Mouse (Mus musculus) 416B (cell line): ENCODE data around the gene Nfrkb.

ENCODE experiments used
- DNase-seq: peaks from one replicate; pipeline ENCODE4 v3.0.0; 2011; ENCODE audit warnings: low read depth

The Nfrkb gene

DNA sequence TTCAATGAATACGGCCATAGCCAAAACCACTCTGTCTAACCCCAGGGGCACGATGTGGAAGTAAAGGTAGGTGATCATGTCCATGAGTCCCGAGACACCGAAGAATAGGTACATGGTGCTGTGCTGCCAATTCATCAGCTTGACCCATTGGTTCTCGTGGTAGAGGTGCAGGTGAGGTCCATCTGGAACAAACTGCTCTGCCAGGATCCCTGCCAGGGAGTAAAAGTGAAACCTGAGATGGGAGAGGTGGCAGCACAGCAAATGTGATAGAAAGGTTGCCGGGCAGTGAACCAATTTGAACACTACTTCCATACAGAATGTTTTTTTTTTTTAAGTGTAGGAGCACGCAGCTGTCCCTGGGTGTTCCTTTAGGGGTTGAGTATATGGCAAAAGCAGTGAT is 43.0 kb downstream of the Nfrkb start:
- no peak for DNase-seq

DNA sequence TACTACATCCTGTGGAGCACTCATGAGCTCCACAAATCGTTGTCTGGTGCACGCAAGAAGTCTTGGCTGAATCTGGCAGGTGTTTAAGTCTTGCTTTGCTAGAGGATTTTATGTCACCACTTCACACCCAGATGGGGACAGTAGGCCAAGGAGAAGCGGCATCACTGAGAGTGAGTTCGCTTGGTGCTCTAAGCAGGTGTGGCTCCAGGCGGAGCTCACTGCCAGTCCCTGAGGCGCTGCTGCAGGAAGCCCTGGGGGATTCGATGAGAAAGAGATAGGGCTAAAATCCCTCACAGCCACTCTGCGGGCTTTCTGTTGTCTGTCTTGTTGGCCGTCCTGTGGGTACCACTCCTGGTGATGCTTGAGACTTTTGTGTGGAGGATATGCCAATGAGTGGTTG is 44.0 kb downstream of the Nfrkb start:
- no peak for DNase-seq

DNA sequence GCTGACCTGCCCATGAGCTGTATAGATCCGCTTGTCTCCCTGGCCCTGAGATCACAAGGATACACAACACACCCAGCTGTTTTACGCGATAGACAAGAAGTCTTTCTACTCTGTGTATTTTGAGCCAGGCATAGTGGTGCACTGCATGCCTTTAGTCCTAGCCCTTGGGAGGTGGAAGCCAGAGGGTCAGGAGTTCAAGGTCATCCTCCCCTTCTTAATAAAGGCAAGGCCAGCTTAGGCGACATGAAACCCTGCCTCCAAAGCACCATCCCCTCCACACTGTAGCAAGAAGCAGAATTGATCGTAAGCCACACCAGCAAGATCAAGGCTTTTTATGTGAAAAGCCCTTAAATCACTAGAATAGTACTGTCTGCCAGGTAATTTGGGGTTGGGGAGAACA is 45.8 kb downstream of the Nfrkb start:
- DNase-seq, result no peak

DNA sequence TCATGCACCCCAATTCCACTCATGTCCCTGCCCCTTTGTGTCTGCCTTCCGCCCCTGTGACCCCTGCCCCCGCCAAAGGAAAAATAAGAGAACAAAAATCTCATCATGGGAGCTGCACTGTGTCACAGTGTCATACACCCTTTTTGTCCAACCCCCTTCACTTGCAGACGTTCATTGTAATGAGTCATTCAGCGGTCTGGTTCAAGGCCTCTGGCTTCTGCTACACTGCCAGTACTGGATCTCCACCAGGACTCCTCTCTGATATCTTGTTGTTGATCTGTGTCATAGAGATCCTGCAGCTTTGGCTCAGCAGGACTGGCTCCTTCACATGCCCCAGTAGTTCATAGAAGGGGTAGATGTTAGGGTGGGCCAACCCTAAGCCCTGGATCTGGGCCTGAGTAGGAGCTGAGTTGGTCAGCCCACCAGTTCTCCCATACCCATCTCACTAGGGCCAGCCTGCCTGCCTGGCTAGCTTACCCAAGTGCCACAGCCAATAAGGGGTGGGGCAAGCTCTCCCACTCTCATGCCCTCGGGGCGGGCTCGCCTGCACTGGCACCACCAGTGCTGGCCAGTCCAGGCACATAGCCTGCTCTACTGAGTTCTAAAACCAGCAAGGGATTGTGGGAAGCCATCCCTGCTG is 46.5 kb downstream of the Nfrkb start:
- DNase-seq, result peak; percentile 86

DNA sequence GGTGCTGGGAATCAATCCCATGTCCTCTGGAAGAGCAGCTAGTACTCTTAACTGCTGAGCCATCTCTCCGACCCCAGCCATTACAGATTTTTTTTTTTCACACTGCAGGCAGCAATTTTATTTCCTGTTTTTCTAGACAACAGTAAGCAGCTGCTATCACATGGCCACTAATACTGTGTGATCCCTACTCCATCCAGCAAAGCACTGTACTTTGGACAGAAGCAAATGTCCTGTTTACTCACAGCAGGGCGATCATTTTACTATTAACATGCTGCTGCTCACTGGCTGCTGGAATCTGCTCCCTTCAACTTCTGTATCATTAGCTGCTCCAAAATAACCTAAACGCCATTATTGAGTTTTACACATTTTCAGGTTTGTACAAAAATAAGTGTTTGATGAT is 47.4 kb downstream of the Nfrkb start:
- no peak for DNase-seq

DNA sequence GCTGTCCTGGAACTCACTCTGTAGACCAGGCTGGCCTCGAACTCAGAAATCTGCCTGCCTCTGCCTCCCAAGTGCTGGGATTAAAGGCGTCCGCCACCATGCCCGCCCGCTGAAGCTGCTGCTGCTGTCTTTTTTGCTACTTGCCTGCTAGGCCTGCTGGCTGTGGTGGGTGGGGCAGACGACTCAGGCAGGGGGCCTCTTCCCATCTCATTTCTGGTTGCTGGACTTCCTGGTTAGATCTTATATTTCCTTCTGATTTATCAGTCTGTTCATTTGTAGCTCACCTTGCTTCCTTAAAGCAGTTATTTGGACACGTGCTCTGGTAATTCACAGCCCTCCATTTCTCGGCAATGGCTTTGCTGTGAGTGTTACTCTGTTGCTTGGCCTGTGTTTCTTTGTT is 49.4 kb downstream of the Nfrkb start:
- no peak for DNase-seq

DNA sequence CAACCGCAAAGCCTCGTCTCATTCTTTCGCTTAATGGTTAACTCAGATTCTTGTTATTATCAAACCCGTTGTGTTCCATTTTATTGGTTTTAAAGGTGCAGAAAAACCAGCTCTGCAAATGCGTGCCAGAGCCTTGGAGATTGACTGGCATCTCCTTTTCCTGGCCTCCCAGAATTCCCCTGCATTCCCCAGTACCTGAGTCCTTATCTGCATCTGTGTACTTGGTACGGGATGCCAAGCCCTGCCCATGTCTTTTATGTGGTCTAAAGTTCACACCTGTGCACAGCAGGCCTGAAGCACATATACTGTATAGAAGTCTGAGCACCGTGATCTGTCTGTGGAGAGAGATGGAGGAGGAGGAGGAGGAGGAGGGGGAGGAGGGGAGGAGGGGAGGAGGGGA is 51.9 kb downstream of the Nfrkb start:
- no peak for DNase-seq

DNA sequence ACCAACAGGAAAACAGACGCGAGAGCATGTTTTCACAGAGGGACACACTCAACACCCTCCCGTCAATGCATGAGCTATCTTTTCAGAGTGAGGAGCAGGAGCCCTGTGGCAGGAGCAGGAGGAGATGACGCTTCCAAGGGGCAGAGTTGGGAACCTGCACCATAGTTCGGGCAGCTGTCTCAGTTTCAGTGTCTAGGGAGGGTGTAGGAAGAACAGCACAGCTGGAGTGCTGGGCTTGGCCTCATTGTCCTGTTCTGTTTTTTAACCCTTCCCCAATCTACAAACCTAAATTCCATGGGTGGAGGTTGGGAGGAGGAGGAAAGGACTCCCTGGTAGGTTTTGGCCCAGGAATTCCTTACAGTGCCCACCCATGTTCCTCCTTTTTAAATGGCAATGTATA is 52.8 kb downstream of the Nfrkb start:
- no peak for DNase-seq

DNA sequence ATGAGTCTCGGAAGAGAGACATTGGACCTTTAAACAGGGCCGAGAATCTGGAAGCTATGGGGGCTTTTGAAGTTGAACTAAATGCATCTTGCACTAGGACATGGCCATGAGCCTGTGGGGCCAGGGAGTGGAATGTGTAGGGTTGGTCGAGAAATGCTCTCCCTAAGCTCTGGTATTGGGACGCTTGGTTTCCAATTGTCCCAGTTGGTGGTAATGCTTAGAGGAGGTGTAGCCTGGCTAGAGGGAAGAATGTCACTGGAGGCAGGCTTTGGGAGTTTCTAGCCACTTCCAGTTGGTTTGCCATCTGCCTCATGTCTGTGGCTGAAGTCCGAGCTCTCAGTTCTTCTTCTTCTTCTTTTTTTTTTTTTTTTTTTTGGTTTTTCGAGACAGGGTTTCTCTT is 53.3 kb downstream of the Nfrkb start:
- no peak for DNase-seq

DNA sequence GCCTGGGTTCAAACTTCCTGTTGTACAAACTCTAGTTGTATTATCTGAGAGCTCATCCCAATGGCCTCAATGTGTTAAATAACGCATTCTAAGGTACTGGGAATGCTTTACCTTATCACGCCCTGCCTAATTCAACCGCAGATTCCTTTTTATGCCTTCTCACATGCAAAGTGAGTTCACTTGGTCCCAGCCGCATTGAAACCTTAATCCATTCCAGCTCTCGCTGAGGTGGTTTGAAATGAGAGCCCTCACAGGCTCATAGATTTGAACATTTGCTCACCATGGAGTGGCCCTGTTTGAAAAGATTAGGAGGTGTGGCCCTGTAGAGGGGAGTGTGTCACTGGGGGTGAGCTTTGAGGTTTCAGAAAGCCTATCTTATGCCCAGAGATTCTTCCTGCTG is 54.4 kb downstream of the Nfrkb start:
- DNase-seq, result no peak

DNA sequence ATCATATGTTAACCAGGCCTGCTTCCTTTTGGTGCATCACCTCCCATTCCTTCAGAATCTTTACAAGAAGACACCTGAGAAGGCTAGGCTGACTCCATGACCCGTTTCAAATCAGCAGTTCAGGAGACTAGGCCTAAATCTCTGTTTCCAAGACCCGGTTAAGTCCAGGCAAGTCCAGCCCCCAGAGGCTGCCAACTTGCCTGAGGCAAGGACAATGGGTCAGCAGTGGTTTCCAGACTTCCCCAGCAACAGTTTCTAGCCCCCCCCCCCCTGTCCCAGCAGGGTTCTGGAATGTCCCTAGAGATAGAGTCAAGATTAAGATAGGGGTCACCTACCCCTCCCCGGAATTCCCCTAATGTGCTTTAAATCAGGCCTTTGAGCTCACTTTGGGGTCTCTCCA is 55.5 kb downstream of the Nfrkb start:
- no peak for DNase-seq

DNA sequence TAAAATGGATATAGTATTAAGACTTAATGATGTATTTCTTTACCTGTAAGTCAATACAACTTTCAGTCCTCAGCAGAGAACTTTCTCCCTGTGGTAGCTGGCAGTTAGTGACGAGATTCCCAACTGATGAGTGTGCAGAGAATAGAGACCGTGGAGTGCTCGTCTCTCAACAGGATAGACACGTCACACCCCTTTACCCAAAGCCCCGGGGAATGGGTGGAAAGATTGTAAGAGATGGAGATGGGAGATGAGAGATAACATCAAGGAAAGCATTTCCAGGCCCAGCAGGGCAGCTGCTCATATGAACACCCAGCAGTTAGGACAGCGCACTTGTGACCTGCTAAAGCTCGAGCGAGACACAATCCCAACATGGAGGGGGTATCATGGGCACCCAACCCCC is 58.2 kb downstream of the Nfrkb start:
- DNase-seq, result no peak

DNA sequence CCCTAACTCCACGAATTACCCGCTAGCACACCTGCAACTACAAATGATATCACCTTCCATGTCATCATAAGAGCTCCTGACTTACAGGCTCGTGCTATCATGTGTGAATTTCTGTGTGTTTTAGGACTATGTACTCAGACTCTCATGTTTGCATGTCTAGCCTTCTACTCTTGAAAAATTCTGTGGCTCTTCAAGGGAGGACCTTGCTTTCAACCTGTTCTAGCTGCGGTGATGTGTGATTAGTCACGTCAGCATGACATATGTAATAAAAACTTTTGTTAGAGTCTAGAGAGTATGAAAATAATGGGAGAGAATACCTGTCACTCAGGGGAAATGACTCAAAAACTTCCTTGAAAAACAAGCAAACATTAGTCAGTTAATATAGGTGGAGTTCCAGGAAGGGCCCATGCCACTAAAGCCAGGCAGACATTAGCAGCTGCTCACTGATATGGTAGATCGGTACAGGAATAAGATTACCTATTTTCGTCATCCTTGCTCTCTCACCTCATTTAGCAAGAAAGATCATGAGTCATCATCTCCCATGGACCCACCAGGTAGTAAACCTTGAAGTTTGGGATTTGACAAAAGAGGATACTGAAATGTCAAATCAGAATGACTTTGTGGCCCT is 63.3 kb downstream of the Nfrkb start:
- no peak for DNase-seq

DNA sequence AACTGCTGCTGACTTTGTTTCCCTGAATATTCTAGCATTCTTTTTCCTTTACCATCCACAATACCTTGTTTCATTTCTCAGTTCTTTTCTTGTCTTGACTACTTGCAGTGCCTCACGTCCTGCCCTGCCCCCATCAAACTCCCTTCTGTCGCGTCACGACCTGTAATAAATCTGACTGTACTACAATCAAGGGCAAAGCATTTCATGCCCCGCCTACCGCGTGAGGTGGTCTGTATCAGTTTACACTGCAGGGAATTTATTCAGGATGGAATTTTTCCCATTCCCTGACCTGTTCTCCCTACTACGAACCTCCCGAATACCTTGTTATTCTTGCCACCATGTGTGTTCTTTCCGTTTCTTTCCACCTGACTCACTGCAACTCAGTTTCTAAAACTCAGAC is 66.2 kb downstream of the Nfrkb start:
- DNase-seq, result no peak

DNA sequence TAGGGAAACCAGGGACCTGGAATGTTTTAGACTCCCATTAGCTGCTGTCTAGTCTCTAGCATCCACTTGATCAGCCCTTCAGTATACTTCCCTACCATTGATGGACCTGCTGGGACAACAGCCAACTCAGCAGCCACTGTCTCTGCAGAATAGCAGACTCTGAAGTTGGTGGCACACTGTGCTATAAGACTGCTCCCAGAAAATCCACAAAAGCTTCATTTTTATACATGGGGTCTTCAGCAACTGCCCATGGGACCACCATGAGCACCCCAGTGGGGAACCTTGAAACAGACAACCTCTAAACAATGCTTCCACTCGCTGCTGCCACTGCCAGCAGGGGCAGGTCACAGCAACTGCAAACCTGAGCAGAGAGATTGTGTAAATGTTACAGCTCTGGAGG is 68.4 kb downstream of the Nfrkb start:
- DNase-seq, result no peak

DNA sequence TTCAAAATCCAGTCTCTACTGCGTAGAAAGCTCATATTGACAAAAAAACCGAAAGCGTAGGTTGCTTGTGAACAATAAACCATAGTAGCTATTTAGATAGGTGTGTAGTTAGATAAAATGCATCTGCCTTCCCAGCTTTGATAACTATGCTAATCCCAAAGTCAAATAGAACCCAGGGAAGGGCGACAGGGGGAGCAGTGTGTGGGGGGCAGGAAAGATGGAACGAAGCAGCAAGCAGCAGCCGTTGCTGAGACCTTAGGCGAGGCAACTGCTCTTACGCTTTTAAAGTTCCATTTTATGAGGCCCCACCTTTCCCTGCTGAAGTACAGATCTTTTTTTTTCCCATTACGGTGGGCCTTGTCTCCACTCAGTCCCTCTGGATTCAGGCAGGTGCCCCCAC is 77.2 kb downstream of the Nfrkb start:
- no peak for DNase-seq

DNA sequence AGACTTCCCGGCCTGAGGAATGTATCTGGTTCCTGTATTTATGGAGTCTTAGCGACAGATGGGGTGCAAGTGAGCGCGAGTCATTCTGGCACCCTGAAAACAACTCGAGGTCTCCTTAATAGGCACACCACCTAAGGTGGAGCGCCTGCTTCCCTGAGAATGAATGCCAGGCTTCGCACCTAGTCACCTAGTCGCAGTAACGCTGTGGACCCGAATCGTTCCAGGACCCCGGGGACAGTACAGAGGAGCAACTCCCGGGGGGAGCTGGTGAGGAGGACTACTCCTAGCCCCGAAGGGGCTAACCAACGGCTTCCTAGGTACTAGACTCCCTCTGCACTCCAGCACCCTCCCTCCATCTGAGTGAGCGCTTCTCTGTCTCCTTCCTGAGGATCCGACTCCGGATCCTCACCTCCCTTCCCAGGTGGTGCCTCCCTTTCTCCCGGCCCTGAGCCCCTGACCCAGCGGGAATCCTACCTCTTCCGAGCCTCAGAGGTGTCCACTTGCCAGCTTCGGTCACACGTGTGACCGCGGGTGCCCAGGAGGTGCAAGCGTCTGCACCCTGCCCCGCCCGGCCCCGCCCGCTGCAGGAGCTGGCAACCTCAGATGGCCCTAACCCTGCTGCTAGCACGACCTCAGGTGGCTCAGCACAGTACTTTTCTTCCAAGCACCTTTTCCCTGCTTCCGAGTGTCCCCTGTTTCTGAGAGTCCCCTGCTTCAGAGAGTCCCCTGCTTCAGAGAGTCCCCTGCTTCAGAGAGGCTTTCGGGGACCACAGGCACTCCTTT is 77.9 kb downstream of the Nfrkb start, which contains the start of gene Tmem45b:
TSS of gene Tmem45b (minus strand) at position 771 of the 783 bp plus-strand sequence.
- DNase-seq, result no peak
